Mouse (Mus musculus) neural tube, embryonic 15.5 days (tissue): Measurements from ENCODE around the gene Gm20498. TPM values are rescaled to one million over a fixed set of nuclear protein-coding genes. Genes with fewer than 3 reads are reported as not detected.

Experiments used
- ATAC-seq: fragments of 200-750 bp; cut with Nextera tagmentation; 2 replicates; pipeline ENCODE4 v1.8.0; 2017; ENCODE audit warnings: mild to moderate bottlenecking, moderate TSS enrichment, moderate library complexity; ENCODE audit not compliant: low FRiP score
- H3K27ac ChIP-seq: fragments of 300-500 bp; sonication (generic); replicated peaks from 2 replicates; pipeline ENCODE4 v1.5.1; 2015; ENCODE audit warnings: mild to moderate bottlenecking, inconsistent platforms
- H3K27me3 ChIP-seq: fragments of 300-500 bp; sonication (generic); replicated peaks from 2 replicates; pipeline ENCODE4 v1.6.1; 2015; ENCODE audit warnings: inconsistent platforms
- H3K36me3 ChIP-seq: fragments of 300-500 bp; sonication (generic); 2 replicates; pipeline ENCODE4 v1.6.1; 2015; ENCODE audit warnings: inconsistent platforms
- H3K4me1 ChIP-seq: fragments of 300-500 bp; sonication (generic); 2 replicates; pipeline ENCODE4 v1.6.1; 2015; ENCODE audit warnings: inconsistent platforms
- H3K4me2 ChIP-seq: fragments of 300-500 bp; sonication (generic); 2 replicates; pipeline ENCODE4 v1.6.1; 2015; ENCODE audit warnings: inconsistent platforms, mild to moderate bottlenecking, moderate library complexity
- H3K4me3 ChIP-seq: fragments of 300-500 bp; sonication (generic); replicated peaks from 2 replicates; pipeline ENCODE4 v1.5.1; 2015; ENCODE audit warnings: mild to moderate bottlenecking, inconsistent platforms
- H3K9ac ChIP-seq: fragments of 300-500 bp; sonication (generic); replicated peaks from 2 replicates; pipeline ENCODE4 v1.6.1; 2015; ENCODE audit warnings: mild to moderate bottlenecking, inconsistent platforms
- H3K9me3 ChIP-seq: fragments of 300-500 bp; sonication (generic); replicated peaks from 2 replicates; pipeline ENCODE4 v1.6.1; 2016; ENCODE audit warnings: inconsistent platforms
- WGBS: fragments of 180-500 bp; shearing (Covaris S2); methylation state at CpG from one replicate; pipeline ENCODE4 v1.1.7; 2015; ENCODE audit warnings: mixed read lengths; 5-methylcytosine and 5-hydroxymethylcytosine counted together
- polyA plus RNA-seq: library from polyadenylated mRNA; unstranded; fragments of >200 nt; fragmentation: Nextera tagmentation; extraction: Ambion mirVana; gene quantifications from 2 replicates; pipeline ENCODE4 v1.2.1, GENCODE M21; 2015

Gm20498 gene
- polyA plus RNA-seq, 1 experiment from 2014 or later: 38.5 TPM

- Histone ChIP-seq H3K4me1 (peaks cover 32% of the 10 kb centered on the region), H3K9ac (peak overlapping the region; percentile 91), H3K4me3 (peak overlapping the region; percentile 73), H3K4me2 (peak overlapping the region; percentile 91), H3K27me3 (no peaks in the 10 kb centered on the region), H3K36me3 (no peaks in the 10 kb centered on the region), H3K27ac (peak overlapping the region; percentile 94), H3K9me3 (no peaks in the 10 kb centered on the region)
- peak; percentile 81 for ATAC-seq
- WGBS: under 1% methylated on average over 49 of the region's 54 CpGs
Observed at GRCm38 (mm10) chr12:81331937-81332874, 200.5 kb downstream of the Gm20498 start.

GRCm38 (mm10) chr12:81331046-81331638, 201.6 kb downstream of the Gm20498 start:
- no peaks in the 10 kb centered on the region for H3K36me3 ChIP-seq
- peak overlapping the region; percentile 73 for H3K4me3 ChIP-seq
- peak overlapping the region; percentile 91 for H3K4me2 ChIP-seq
- peak overlapping the region; percentile 50 for H3K9ac ChIP-seq
- ATAC-seq: no peak
- H3K4me1 ChIP-seq: peaks cover 32% of the 10 kb centered on the region
- no peaks in the 10 kb centered on the region for H3K27me3 ChIP-seq
- peak overlapping the region; percentile 94 for H3K27ac ChIP-seq
- no peaks in the 10 kb centered on the region for H3K9me3 ChIP-seq
- 33% methylated on average over 5 of the region's 5 CpGs for WGBS

- Histone ChIP-seq H3K36me3 (no peaks in the 10 kb centered on the region), H3K4me3 (no peak overlapping the region), H3K4me1 (peaks cover 7% of the 10 kb centered on the region), H3K9ac (no peak overlapping the region), H3K27ac (no peak overlapping the region), H3K4me2 (no peak overlapping the region), H3K27me3 (no peaks in the 10 kb centered on the region), H3K9me3 (no peaks in the 10 kb centered on the region)
- no peak for ATAC-seq
- WGBS: 87% methylated on average over 3 of the region's 3 CpGs
Observed at GRCm38 (mm10) chr12:81324991-81325390, 207.7 kb downstream of the Gm20498 start.

- no peak for ATAC-seq
- H3K4me3 ChIP-seq: no peak overlapping the region
Observed at GRCm38 (mm10) chr12:81324116-81324515, 208.6 kb downstream of the Gm20498 start.

GRCm38 (mm10) chr12:81321021-81321420, 211.7 kb downstream of the Gm20498 start:
- no peaks in the 10 kb centered on the region for H3K27me3 ChIP-seq
- no peak overlapping the region for H3K9ac ChIP-seq
- no peak for ATAC-seq
- no peak overlapping the region for H3K4me3 ChIP-seq
- WGBS: 67% methylated on average over 1 of the region's 1 CpGs
- H3K27ac ChIP-seq: no peak overlapping the region
- H3K4me2 ChIP-seq: no peak overlapping the region
- no peaks in the 10 kb centered on the region; the same call in 1 of the 2 replicates for H3K36me3 ChIP-seq
- peaks cover 7% of the 10 kb centered on the region for H3K4me1 ChIP-seq
- H3K9me3 ChIP-seq: no peaks in the 10 kb centered on the region

More at GRCm38 (mm10) chr12:81324116-81324515, 208.6 kb downstream of the Gm20498 start:
- Histone ChIP-seq H3K4me1 (peaks cover 7% of the 10 kb centered on the region), H3K9me3 (no peaks in the 10 kb centered on the region), H3K36me3 (no peaks in the 10 kb centered on the region), H3K27ac (no peak overlapping the region), H3K9ac (no peak overlapping the region), H3K4me2 (no peak overlapping the region), H3K27me3 (no peaks in the 10 kb centered on the region)
- WGBS: 91% methylated on average over 3 of the region's 3 CpGs

GRCm38 (mm10) chr12:81317811-81318210, 214.9 kb downstream of the Gm20498 start:
- WGBS: 9% methylated on average over 2 of the region's 2 CpGs

GRCm38 (mm10) chr12:81315953-81316352, 216.8 kb downstream of the Gm20498 start:
- H3K4me1 ChIP-seq: peaks cover 3% of the 10 kb centered on the region
- no peak for ATAC-seq
- no peaks in the 10 kb centered on the region for H3K9me3 ChIP-seq
- H3K9ac ChIP-seq: no peak overlapping the region
- 93% methylated on average over 5 of the region's 5 CpGs for WGBS
- H3K27ac ChIP-seq: no peak overlapping the region
- H3K27me3 ChIP-seq: no peaks in the 10 kb centered on the region
- H3K4me3 ChIP-seq: no peak overlapping the region
- H3K36me3 ChIP-seq: peaks cover 25% of the 10 kb centered on the region
- no peak overlapping the region for H3K4me2 ChIP-seq

More at GRCm38 (mm10) chr12:81317811-81318210, 214.9 kb downstream of the Gm20498 start:
- H3K4me3 ChIP-seq: no peak overlapping the region
- H3K9ac ChIP-seq: no peak overlapping the region
- peaks cover 25% of the 10 kb centered on the region for H3K36me3 ChIP-seq
- H3K27me3 ChIP-seq: no peaks in the 10 kb centered on the region
- H3K27ac ChIP-seq: no peak overlapping the region
- H3K9me3 ChIP-seq: no peaks in the 10 kb centered on the region
- no peak for ATAC-seq
- H3K4me1 ChIP-seq: peaks cover 7% of the 10 kb centered on the region
- no peak overlapping the region for H3K4me2 ChIP-seq

Other genes with a start within 250 kb of the Gm20498 start
- 11.0 and 12.4 TPM in 2 replicates for gene Slc8a3, start 199.7 kb downstream of the Gm20498 start, polyA plus RNA-seq
- 0.31 TPM in 2 replicates for gene Gm4787, start 153.4 kb downstream of the Gm20498 start, polyA plus RNA-seq
- 0.26 and 0.40 TPM in 2 replicates for gene Adam4, start 111.0 kb downstream of the Gm20498 start, polyA plus RNA-seq
- 118 and 125 TPM in 2 replicates for gene Cox16, start 47.8 kb downstream of the Gm20498 start, polyA plus RNA-seq
- 38.4 and 43.9 TPM in 2 replicates for gene Synj2bp, start within 50 bp of the Gm20498 start, polyA plus RNA-seq
- gene Adam21, start 35.6 kb upstream of the Gm20498 start, polyA plus RNA-seq: 0.88 and 1.2 TPM in 2 replicates
- gene Med6, start 62.1 kb upstream of the Gm20498 start, polyA plus RNA-seq: 37.6 and 43.5 TPM in 2 replicates
- gene Ttc9, start 98.3 kb upstream of the Gm20498 start, polyA plus RNA-seq: 17.0 and 20.9 TPM in 2 replicates
- gene Map3k9, start 248.3 kb upstream of the Gm20498 start, polyA plus RNA-seq: 10.2 and 11.5 TPM in 2 replicates